Mouse (Mus musculus) liver, adult 2 months (tissue): ENCODE measurements at regions not wholly inside any gene's neighbourhood (a gene's known extent, or its start where the extent isn't known, plus 50 kb on each side); places are given as distances from the start of the nearest gene placed in this dataset.

Experiments used
- DNase-seq: peaks from one replicate; pipeline ENCODE4 v3.0.0-alpha.2; 2011; ENCODE audit warnings: low read depth, low spot score; ENCODE audit errors: extremely low read depth
- H3K27ac ChIP-seq: fragments of 200-500 bp; replicated peaks from 2 replicates; pipeline ENCODE4 v1.5.1; 2012; ENCODE audit warnings: low read depth, mild to moderate bottlenecking, control low read depth, inconsistent platforms, low read length; ENCODE audit not compliant: insufficient read depth
- H3K27me3 ChIP-seq: fragments of 200-500 bp; 2 replicates; pipeline ENCODE4 v1.6.1; 2012; ENCODE audit warnings: mild to moderate bottlenecking, moderate library complexity, low read length, inconsistent platforms; ENCODE audit not compliant: control insufficient read depth, insufficient read depth
- H3K36me3 ChIP-seq: fragments of 200-500 bp; 2 replicates; pipeline ENCODE4 v1.6.1; 2012; ENCODE audit warnings: low read length, inconsistent platforms; ENCODE audit not compliant: control insufficient read depth, insufficient read depth
- H3K4me1 ChIP-seq: fragments of 200-500 bp; 2 replicates; pipeline ENCODE4 v1.6.1; 2011; ENCODE audit warnings: low read length; ENCODE audit not compliant: control insufficient read depth, insufficient read depth
- H3K4me3 ChIP-seq: fragments of 200-500 bp; 2 replicates; pipeline ENCODE4 v1.5.1; 2011; ENCODE audit warnings: low read depth, mild to moderate bottlenecking, control low read depth, low read length, moderate library complexity; ENCODE audit not compliant: insufficient read depth
- H3K79me2 ChIP-seq: fragments of 200-500 bp; 2 replicates; pipeline ENCODE4 v1.6.1; 2012; ENCODE audit warnings: inconsistent platforms, mild to moderate bottlenecking, low read length, moderate library complexity; ENCODE audit not compliant: control insufficient read depth, insufficient read depth
- H3K9ac ChIP-seq: fragments of 200-500 bp; 2 replicates; pipeline ENCODE4 v1.6.1; 2012; ENCODE audit warnings: low read depth, mild to moderate bottlenecking, control low read depth, inconsistent platforms, low read length
- CTCF ChIP-seq: fragments of 200-500 bp; IDR thresholded peaks from 2 replicates; pipeline ENCODE4 v1.5.1; 2011; ENCODE audit warnings: low read depth, low read length, control low read depth
- POLR2A ChIP-seq: fragments of 200-500 bp; IDR thresholded peaks from 2 replicates; pipeline ENCODE4 v1.6.1; 2011; ENCODE audit warnings: low read length, control low read depth; ENCODE audit not compliant: insufficient read depth; ENCODE audit errors: extremely low read depth
- WGBS: fragments of 180-500 bp; shearing (Covaris S2); methylation state at CpG from one replicate; pipeline ENCODE4 v1.1.7; 2018; 5-methylcytosine and 5-hydroxymethylcytosine counted together

GRCm38 (mm10) chr7:96098686-96099376, 72.2 kb upstream of the Tenm4 start:
- H3K4me3 ChIP-seq: no peak overlapping the region
- no peaks in the 10 kb centered on the region for H3K79me2 ChIP-seq
- WGBS: 77% methylated on average over 5 of the region's 5 CpGs
- H3K9ac ChIP-seq: no peak overlapping the region
- no peaks in the 10 kb centered on the region for H3K27me3 ChIP-seq
- H3K27ac ChIP-seq: no peak overlapping the region
- TF ChIP-seq POLR2A (no peak), CTCF (no peak)
- no peaks in the 10 kb centered on the region for H3K36me3 ChIP-seq
- H3K4me1 ChIP-seq: no peaks in the 10 kb centered on the region
- no peak for DNase-seq

- Histone ChIP-seq H3K36me3 (no peaks in the 10 kb centered on the region), H3K27ac (no peak overlapping the region), H3K27me3 (no peaks in the 10 kb centered on the region), H3K79me2 (no peaks in the 10 kb centered on the region), H3K4me3 (no peak overlapping the region), H3K9ac (no peak overlapping the region), H3K4me1 (no peaks in the 10 kb centered on the region)
- TF ChIP-seq CTCF (no peak), POLR2A (no peak)
- WGBS: 81% methylated on average over 6 of the region's 6 CpGs
- no peak for DNase-seq
Observed at GRCm38 (mm10) chr7:96102727-96103126, 68.3 kb upstream of the Tenm4 start.

- no peak overlapping the region for H3K4me3 ChIP-seq
- H3K27ac ChIP-seq: no peak overlapping the region
- no peak for DNase-seq
- no peak overlapping the region for H3K9ac ChIP-seq
- no peaks in the 10 kb centered on the region for H3K79me2 ChIP-seq
- WGBS: 67% methylated on average over 2 of the region's 2 CpGs
- H3K27me3 ChIP-seq: no peaks in the 10 kb centered on the region
- H3K36me3 ChIP-seq: no peaks in the 10 kb centered on the region
- TF ChIP-seq CTCF: no peak
- TF ChIP-seq POLR2A: no peak
- no peaks in the 10 kb centered on the region for H3K4me1 ChIP-seq
Observed at GRCm38 (mm10) chr7:96108768-96109167, 62.3 kb upstream of the Tenm4 start.

GRCm38 (mm10) chr7:96120142-96120541, 50.9 kb upstream of the Tenm4 start:
- Histone ChIP-seq H3K79me2 (no peaks in the 10 kb centered on the region), H3K4me1 (no peaks in the 10 kb centered on the region), H3K27ac (no peak overlapping the region), H3K4me3 (no peak overlapping the region), H3K27me3 (no peaks in the 10 kb centered on the region), H3K9ac (no peak overlapping the region), H3K36me3 (no peaks in the 10 kb centered on the region)
- 84% methylated on average over 8 of the region's 8 CpGs for WGBS
- TF ChIP-seq CTCF (no peak), POLR2A (no peak)
- DNase-seq: no peak
